Mouse (Mus musculus) limb, embryonic 12.5 days (tissue): ENCODE data around the gene Rhebl1. TPM values are rescaled to one million over a fixed set of nuclear protein-coding genes. Genes with fewer than 3 reads are reported as not detected.
A peak's percentile ranks its signal among the peaks of the same experiment; 100 is the strongest.

ENCODE experiments used
- ATAC-seq: fragments of 200-750 bp; cut with Nextera tagmentation; 2 replicates; pipeline ENCODE4 v1.8.0; 2017; ENCODE audit warnings: low read depth, moderate TSS enrichment; ENCODE audit not compliant: insufficient number of reproducible peaks, insufficient read depth, low FRiP score, low TSS enrichment
- H3K27ac ChIP-seq: fragments of 300-500 bp; sonication (generic); 2 replicates; pipeline ENCODE4 v1.5.1; 2016; ENCODE audit warnings: mild to moderate bottlenecking, moderate library complexity
- H3K27me3 ChIP-seq: fragments of 300-500 bp; sonication (generic); 2 replicates; pipeline ENCODE4 v1.6.1; 2016; ENCODE audit warnings: mild to moderate bottlenecking, moderate library complexity
- H3K36me3 ChIP-seq: fragments of 300-500 bp; sonication (generic); 2 replicates; pipeline ENCODE4 v1.6.1; 2016; ENCODE audit warnings: mild to moderate bottlenecking, moderate library complexity
- H3K4me1 ChIP-seq: fragments of 300-500 bp; sonication (generic); replicated peaks from 2 replicates; pipeline ENCODE4 v1.6.1; 2016
- H3K4me2 ChIP-seq: fragments of 300-500 bp; sonication (generic); 2 replicates; pipeline ENCODE4 v1.6.1; 2016; ENCODE audit warnings: mild to moderate bottlenecking, moderate library complexity
- H3K4me3 ChIP-seq: fragments of 300-500 bp; sonication (generic); replicated peaks from 2 replicates; pipeline ENCODE4 v1.5.1; 2016; ENCODE audit warnings: mild to moderate bottlenecking
- H3K9ac ChIP-seq: fragments of 300-500 bp; sonication (generic); replicated peaks from 2 replicates; pipeline ENCODE4 v1.6.1; 2016; ENCODE audit warnings: mild to moderate bottlenecking, moderate library complexity
- H3K9me3 ChIP-seq: fragments of 300-500 bp; sonication (generic); 2 replicates; pipeline ENCODE4 v1.6.1; 2016; ENCODE audit warnings: mild to moderate bottlenecking, moderate library complexity
- WGBS: fragments of 180-500 bp; shearing (Covaris S2); methylation state at CpG from one replicate; pipeline ENCODE4 v1.1.7; 2016; 5-methylcytosine and 5-hydroxymethylcytosine counted together
- polyA plus RNA-seq: library from polyadenylated mRNA; unstranded; fragments of >200 nt; fragmentation: Nextera tagmentation; extraction: Ambion mirVana; gene quantifications from 2 replicates; pipeline ENCODE4 v1.2.1, GENCODE M21; 2016

The Rhebl1 gene
- polyA plus RNA-seq, 1 experiment from 2014 or later = 23.9 TPM

DNA sequence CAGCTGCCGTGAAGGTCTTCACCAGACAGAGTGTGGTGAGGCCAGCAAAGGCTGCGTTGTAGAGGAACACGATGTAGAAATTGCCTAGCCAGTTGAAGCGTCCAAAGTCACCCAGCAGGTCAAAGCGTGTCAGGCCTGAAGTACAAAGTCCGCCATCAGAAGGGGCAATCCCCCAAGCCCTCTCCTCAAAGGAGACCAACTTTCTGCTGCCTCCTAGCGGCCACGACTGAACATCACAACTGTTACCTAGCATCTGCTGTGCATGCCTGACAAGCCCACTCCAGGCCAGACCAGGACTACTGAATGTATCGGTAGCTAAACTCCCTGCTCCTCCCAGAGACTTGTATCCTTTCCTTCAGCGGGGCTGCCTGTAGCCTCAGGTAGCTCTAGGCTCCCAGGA is 10.4 kb upstream of the Rhebl1 start:
- Histone ChIP-seq H3K27me3 (peaks cover 15% of the 10 kb centered on the region), H3K36me3 (peaks cover 68% of the 10 kb centered on the region), H3K9me3 (no peaks in the 10 kb centered on the region), H3K4me2 (no peak overlapping the region), H3K4me1 (no peaks in the 10 kb centered on the region), H3K4me3 (no peak overlapping the region), H3K27ac (no peak overlapping the region), H3K9ac (no peak overlapping the region; the same call in 1 of the 2 replicates)
- ATAC-seq = no peak
- WGBS = 30% methylated on average over 10 of the region's 10 CpGs

DNA sequence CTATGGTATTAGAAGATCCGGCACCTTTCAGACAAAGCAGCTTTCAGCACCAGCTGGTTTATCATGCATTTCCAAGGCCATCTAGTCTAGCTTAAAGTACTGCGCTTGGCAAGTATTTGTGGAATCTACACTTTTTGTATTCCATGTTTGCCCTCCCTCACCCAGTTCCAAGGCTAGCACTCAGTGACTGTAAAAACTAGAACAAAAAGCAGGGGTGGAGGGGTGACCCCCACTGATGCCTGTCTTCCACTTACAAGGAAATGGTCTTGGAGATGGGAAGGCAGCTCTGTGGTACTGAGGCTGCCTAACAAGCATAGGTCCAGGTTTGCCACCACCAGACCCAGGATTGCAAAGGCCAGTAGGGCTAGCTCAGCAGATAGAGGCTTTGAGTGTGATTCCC is 8.3 kb upstream of the Rhebl1 start:
- Histone ChIP-seq H3K9me3 (no peaks in the 10 kb centered on the region), H3K27me3 (peaks cover 36% of the 10 kb centered on the region), H3K9ac (no peak overlapping the region), H3K27ac (no peak overlapping the region), H3K36me3 (peaks cover 47% of the 10 kb centered on the region), H3K4me2 (no peak overlapping the region), H3K4me3 (no peak overlapping the region), H3K4me1 (peaks cover 11% of the 10 kb centered on the region)
- 88% methylated on average over 2 of the region's 2 CpGs for WGBS
- no peak for ATAC-seq

DNA sequence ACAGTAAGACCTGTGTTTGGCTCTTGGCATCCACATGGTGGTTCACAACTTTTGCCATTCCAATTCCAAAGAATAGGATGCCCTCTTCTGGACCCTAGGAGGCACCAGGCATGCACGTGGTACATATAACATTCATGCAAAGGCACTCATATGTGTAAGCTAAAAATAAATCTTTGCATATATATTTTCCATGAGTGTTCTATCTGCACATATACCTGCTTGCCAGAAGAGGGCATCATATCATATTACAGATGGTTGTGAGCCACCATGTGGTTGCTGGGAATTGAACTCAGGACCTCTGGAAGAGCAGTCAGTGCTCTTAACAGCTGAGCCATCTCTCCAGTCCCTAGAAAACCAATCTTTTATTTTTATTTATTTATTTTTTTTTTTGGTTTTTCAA is 7.2 kb upstream of the Rhebl1 start:
- ATAC-seq = no peak
- no peak overlapping the region for H3K27ac ChIP-seq
- H3K27me3 ChIP-seq = peaks cover 47% of the 10 kb centered on the region
- H3K9me3 ChIP-seq = no peaks in the 10 kb centered on the region
- no peak overlapping the region for H3K4me2 ChIP-seq
- H3K9ac ChIP-seq = no peak overlapping the region
- no peak overlapping the region for H3K4me3 ChIP-seq
- H3K4me1 ChIP-seq = peaks cover 15% of the 10 kb centered on the region
- peaks cover 37% of the 10 kb centered on the region for H3K36me3 ChIP-seq
- WGBS = 66% methylated on average over 1 of the region's 1 CpGs

DNA sequence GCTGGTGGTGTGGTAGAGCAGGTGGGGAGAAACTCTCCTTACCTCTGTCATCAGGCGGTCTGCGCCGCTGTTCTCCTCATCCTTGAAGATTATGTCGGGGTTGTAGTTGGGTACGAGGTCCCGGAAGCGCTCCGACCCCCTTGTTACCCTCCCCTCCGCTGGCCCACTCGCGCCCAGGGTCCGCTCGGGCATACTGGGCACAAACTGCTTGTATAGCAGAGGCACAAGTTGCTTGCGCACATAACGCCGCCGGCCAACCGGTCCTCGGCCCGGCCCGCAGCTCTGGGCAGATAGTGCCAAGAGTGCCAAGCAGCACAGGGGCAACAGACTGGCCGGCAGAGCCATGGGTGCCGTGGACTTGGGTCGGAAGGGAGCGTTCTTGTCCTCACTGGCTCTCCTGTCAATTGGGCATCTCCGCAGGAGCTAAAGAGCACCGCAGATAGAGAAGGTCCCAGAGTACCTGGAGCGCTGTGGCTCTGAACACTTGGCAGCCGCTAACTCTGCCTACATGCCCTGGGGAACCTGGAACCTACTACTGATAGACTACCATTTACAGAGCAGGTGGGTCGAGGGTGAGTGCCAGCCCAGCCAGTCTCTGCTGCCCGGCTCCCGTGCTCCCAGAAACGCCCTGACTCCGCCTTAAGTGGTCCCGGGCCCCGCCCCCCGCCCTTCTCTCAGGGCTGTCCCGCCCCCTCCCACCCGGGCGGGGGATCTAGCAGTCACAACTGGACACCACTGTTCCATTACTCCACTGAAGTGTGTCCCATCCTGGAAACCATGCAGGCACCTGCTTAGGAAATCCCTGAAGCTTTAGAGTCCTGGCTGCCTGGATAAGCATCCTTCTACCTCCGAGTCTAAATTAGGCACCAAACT is 3.8 kb upstream of the Rhebl1 start, which contains the start of gene Dhh:
Gene Dhh (minus strand): TSS at position 613 of the 873 bp plus-strand sequence.
- WGBS = 1% methylated on average over 41 of the region's 41 CpGs
- Histone ChIP-seq H3K4me3 (peak within 1 kb of the TSS; percentile 29), H3K4me1 (peaks cover 41% of the 10 kb centered on the region), H3K9me3 (no peaks in the 10 kb centered on the region), H3K9ac (0 out of 2 replicates have a peak within 1 kb of the TSS, but pooled peaks have one; percentile 23), H3K27ac (no peak within 1 kb of the TSS), H3K4me2 (peak within 1 kb of the TSS; percentile 50), H3K27me3 (peaks cover 80% of the 10 kb centered on the region), H3K36me3 (peaks cover 7% of the 10 kb centered on the region)
- no peak for ATAC-seq

DNA sequence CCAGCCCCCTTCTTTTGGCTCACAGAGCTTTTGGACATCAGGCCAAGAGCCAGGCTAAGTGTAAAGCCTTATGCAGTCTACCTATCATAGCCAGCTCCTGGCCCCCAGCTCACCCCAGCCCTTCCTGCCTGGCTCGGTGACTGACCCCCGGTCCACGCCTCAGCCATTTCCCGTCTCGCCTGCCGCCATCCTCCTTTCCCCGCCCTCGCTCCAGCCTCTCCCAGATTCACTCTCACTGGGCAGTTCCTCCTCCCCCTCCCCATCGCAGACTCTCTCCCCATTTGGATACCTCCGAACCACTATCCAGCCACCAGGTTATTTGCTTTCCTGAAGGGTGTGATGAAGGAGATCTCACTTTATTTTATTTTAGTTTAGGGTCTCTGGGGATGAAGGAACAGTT is 3.2 kb upstream of the Rhebl1 start:
- Histone ChIP-seq H3K27ac (no peak overlapping the region), H3K27me3 (peaks cover 87% of the 10 kb centered on the region), H3K4me3 (no peak overlapping the region; the same call in 1 of the 2 replicates), H3K4me1 (peaks cover 41% of the 10 kb centered on the region), H3K9me3 (no peaks in the 10 kb centered on the region), H3K9ac (no peak overlapping the region), H3K4me2 (peak overlapping the region; percentile 50), H3K36me3 (no peaks in the 10 kb centered on the region)
- ATAC-seq = no peak
- WGBS = 4% methylated on average over 10 of the region's 10 CpGs

DNA sequence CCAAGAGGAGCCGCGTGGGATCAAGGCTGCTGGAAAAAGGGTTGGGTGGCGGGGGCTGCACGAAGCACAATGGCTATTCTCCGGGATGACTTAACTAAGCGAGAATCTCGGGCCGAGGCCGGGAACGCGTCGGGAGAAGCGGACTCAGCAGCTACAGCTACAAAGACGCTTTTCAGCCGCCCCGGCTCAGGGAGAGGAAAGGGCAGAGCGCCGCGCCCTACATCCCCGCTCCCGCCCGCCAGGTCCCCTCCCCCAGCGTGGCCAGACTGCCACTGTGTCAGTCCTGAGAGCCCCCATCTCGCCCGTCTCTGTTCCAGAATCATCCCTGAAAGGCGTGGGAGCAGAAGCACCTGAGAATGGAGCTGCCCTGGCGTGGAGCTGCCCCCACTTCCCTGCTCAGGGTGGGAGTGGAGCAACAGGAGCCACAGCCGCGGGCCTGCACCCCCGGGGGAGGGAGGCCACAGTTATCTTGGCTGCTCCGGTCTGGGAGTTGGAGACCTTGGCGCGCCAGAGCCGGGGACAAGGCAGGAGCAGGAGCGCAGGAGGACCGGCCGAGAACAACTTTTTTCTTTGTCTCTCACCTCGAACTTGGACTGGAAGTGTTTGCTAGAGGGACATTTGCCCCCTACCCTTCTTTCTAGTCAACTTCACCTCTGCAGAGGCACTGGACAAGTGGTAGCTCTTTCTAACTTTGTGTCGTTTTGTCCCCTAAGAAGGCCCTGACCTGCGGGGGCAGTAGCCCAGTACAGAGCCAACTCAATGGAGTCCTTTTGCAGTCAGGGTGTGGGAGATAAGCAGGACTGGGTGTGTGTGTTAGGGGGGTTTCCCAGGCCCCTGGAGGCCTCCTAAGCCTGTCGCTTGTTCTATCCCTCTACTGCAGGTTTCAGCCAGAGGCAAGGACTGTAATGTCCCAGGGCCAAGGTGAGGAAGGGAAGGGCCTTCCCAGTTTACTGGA is 1.6 kb upstream of the Rhebl1 start:
- no peaks in the 10 kb centered on the region for H3K36me3 ChIP-seq
- 2% methylated on average over 41 of the region's 41 CpGs for WGBS
- H3K9me3 ChIP-seq = no peaks in the 10 kb centered on the region
- peak overlapping the region; percentile 58 for H3K9ac ChIP-seq
- H3K4me3 ChIP-seq = peak overlapping the region; percentile 37
- no peak; the same call in 1 of the 2 replicates for ATAC-seq
- peak overlapping the region; percentile 62 for H3K4me2 ChIP-seq
- no peak overlapping the region for H3K27ac ChIP-seq
- H3K27me3 ChIP-seq = peaks cover 100% of the 10 kb centered on the region
- peaks cover 41% of the 10 kb centered on the region for H3K4me1 ChIP-seq

DNA sequence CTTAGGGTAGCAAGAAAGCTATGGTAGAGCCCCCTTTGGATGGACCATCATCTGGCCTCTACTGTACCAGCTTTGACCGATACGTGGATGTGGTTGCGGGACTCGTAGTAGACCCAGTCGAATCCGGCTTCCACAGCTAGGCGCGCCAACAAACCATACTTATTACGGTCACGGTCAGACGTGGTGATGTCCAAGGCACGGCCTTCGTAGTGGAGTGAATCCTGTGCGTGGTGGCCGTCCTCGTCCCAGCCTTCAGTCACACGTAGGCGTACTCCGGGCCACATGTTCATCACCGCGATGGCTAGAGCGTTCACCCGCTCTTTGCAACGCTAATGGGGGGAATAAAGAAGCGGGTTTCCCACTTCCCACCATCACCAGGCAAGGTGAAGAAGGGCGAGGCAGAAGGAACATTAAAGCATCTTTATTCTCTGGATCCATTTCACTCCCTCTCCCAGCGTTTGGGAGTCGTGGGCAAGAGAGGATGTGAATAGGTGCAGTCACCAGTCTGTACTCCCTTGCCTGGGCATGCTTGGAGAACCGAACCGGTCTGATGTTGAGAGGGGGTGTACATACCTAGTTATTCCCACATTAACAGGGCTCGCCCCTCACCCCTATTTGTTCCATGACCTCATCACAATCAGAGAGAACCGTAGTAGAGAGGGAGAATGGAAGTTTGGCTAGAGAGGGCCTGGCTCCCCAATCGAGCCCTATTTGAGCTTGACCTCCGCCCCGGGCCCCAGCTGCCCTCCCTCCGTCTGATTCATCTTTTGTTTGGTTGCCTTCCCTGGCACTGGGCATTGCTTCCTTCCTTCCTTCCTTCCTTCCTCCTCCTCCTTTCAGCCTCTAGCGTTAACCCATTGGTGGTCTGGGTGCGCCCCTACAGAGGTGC is 650 bp upstream of the Rhebl1 start:
- ATAC-seq = no peak
- peaks cover 96% of the 10 kb centered on the region for H3K27me3 ChIP-seq
- WGBS = 2% methylated on average over 38 of the region's 38 CpGs
- peak overlapping the region; percentile 58; the same call in 1 of the 2 replicates for H3K9ac ChIP-seq
- no peaks in the 10 kb centered on the region for H3K36me3 ChIP-seq
- H3K9me3 ChIP-seq = no peaks in the 10 kb centered on the region
- H3K4me3 ChIP-seq = peak overlapping the region; percentile 51
- no peak overlapping the region for H3K27ac ChIP-seq
- H3K4me1 ChIP-seq = peaks cover 41% of the 10 kb centered on the region
- H3K4me2 ChIP-seq = peak overlapping the region; percentile 97

DNA sequence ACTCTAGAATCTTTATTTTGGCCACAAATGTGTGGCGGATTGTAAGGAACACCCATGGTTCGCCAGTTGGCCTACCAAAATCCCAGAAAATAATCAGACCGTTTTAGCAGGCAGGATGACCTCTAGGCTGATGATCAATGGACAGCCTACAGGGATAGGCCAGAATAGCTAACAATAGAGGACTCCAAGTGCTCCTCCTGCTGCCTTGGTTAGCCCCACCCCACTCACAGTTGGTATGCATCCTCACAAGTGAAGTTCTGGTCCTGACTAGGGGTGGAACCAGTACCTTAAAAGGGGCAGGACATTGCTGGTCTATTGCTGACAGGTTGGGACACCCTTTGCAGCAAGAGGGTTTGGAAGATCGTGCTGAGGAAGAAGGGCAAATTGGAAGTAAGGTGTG is 1.3 kb downstream of the Rhebl1 start:
- WGBS = 52% methylated on average over 4 of the region's 4 CpGs

DNA sequence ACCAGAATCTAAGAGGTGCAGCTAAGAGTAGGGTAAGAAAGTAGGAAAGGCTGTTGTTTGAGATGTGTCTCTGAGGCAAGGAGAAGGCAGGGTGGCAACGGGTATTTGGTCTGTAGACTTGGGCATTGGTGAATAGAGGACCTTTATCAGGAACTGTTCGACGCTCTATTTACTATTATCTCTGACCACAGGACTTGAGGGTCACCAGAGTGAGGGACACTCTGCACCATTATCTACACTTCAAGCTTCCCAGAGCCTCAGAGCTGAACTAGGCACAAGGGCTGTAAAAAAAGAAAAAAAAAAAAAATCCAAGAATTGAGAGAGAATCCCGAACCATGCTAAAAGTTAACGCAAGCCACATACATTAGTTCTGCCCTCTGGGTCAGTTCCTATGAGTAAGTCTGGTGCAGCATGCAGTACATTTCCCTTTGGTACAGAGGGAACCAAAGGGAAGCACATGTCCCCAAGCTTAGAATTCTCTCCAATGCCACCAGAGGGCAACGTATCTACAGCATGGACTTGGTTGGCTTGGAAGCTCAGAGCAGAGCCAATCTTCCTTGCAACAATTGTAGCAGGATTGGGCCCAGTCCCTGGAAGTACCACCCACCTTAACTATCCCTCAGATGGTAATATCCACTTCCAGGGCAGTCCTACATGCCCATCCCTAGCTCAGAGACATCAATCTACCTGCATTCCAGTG is 2.3 kb downstream of the Rhebl1 start:
- H3K27ac ChIP-seq = no peak overlapping the region
- 0 out of 2 replicates have a peak, but pooled peaks have one; percentile 12 for ATAC-seq
- H3K9ac ChIP-seq = no peak overlapping the region
- H3K4me1 ChIP-seq = peaks cover 26% of the 10 kb centered on the region
- H3K27me3 ChIP-seq = peaks cover 70% of the 10 kb centered on the region
- no peaks in the 10 kb centered on the region for H3K36me3 ChIP-seq
- H3K9me3 ChIP-seq = no peaks in the 10 kb centered on the region
- H3K4me3 ChIP-seq = no peak overlapping the region
- no peak overlapping the region for H3K4me2 ChIP-seq
- WGBS = 46% methylated on average over 6 of the region's 6 CpGs

More for the DNA sequence above, 1.3 kb downstream of the Rhebl1 start:
- Histone ChIP-seq H3K27ac (no peak overlapping the region), H3K4me1 (peaks cover 35% of the 10 kb centered on the region), H3K9me3 (no peaks in the 10 kb centered on the region), H3K9ac (no peak overlapping the region), H3K36me3 (no peaks in the 10 kb centered on the region), H3K4me3 (no peak overlapping the region), H3K27me3 (peaks cover 76% of the 10 kb centered on the region), H3K4me2 (no peak overlapping the region)
- no peak for ATAC-seq

DNA sequence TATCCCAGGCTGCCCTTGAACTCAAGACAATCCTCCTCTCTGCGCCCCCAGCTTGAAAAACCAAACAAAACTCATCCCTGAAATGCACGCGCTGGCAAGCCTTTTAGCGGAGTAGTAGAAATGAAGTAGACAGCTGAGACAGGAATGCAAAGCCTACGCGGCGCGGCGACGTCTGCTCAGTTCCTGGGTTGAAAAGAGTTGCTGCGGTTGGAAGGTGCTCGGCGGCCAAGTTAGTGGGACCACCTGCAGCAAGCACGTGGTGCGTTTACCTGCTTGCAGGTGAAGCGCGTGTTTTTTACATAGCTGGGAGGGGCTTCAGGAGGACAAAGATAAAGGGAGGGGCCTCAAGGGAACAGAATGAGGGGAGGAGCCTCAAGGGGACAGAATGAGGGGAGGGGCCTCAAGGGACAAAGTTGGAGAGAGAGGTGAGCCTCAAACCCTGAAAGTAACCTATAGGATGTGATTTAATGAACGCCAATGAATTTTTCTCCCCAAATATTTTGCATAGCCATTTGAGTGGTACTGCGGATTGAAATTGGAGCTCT is 3.1 kb downstream of the Rhebl1 start:
- Histone ChIP-seq H3K4me3 (no peak overlapping the region; the same call in 1 of the 2 replicates), H3K36me3 (no peaks in the 10 kb centered on the region), H3K27me3 (peaks cover 62% of the 10 kb centered on the region), H3K4me1 (peaks cover 25% of the 10 kb centered on the region), H3K9me3 (no peaks in the 10 kb centered on the region), H3K4me2 (peak overlapping the region; percentile 23; the same call in 1 of the 2 replicates), H3K27ac (no peak overlapping the region), H3K9ac (no peak overlapping the region)
- ATAC-seq = no peak
- 12% methylated on average over 19 of the region's 19 CpGs for WGBS
